Mouse (Mus musculus) kidney, postnatal 36 days (tissue): ENCODE measurements around the gene Evpl.

Experiments
- DNase-seq, 2 experiments: peaks; one replicate each; pipeline ENCODE4 v3.0.0; 2021 to 2022; ENCODE audit warnings: mixed read lengths in 2 of 2

Evpl gene

DNA sequence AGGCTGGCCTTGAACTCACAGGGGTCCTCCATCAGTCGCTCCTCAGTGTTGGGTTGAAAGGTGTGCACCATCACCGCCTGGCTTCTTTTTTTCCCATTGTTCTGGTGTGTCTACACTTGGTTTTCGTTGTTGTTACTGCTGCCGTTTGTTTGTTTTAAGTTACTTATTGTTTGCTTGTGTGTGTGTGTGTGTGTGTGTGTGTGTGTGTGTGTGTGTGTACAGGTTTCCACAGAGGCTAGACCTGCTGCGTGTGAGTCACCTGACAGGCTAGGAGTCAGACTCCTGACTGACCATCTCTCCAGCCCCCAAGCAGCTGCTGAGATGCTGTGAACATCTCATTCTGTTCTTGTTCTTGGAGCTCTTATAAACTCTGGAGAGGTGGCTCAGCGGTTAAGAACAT, 25.0 kb downstream of the Evpl start:
- no peak for DNase-seq

DNA sequence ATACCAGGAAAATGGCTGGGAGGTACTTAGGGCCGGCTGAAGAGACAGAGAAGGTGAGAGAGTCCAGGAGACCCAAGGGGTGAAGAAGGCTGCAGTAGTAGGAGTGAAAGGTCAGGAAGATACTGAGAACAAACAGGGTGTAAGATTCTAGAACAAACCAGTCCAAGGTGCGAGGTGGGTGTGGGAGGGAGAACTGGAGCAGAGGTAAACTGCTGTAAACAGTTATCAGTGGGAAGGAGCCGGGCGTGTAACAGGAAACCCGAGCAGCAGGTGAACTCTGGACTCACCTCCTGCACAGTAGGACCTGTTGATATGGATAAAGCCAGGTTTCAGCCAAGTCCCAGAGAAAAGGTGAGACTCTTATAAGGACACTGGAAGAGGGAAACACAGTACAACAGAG, 27.2 kb downstream of the Evpl start:
- DNase-seq = peak; percentile 62 to 85

DNA sequence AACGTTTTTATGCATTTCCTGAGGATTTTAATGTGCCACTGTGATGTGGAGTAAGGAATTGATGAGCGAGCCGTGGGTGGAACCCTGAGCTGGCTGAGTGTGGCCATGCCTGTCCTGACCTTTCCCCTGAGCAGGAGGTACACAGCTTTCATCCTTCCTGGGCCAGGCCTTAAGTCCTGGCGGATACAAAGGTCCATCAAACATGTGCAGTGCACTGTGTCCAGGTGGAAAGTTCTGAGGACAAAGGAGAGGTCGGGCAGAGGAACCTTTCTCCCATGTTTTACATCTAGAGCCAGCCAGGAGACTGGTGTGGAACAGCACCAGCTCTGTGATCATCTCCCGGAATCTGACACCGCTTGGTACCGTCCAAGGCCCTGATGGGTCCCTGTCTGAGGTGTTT, 28.6 kb downstream of the Evpl start:
- peak; percentile 71 to 86 for DNase-seq

- DNase-seq = no peak
Observed at GRCm38 (mm10) chr11:116208660-116209059, 29.2 kb downstream of the Evpl start.

GRCm38 (mm10) chr11:116206678-116207077, 31.2 kb downstream of the Evpl start:
- no peak for DNase-seq

DNA sequence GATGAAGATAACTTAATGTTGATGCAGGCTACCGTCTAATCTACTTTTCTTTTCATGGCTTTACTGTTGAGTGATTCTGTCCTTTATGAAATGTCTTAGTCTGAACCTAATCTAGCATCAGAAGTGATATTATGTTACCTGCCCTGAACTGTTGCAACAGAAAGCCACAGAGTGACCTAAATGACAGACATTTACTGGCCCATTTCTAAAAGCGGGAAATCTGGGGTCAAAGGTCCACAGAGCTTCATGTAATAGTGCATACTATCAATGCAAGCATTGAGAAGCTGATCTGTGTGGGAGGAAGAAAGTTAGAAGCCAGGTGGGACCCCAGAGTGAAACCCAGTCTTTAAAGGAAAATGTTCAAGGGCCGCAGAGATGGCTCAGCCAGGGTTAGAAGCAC, 34.7 kb downstream of the Evpl start:
- no peak for DNase-seq

DNA sequence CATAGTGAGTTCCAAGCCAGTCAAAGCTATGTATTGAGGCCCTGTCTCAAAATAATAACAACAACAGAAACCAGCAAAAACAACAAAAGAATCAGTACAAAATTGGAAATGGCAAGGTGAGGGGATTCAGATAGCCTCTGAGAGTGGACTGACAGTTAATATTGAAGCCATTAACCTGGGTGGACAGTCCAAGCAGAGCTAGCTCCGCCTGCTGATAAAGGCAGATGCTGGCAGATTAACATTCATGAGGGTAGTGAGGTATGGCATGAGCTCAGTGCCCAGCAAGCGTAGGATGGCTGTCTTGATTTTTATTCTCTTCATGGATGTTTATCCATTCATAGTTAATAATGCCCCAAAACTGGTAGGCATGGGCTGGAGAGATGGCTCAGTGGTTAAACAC, 36.7 kb downstream of the Evpl start:
- peak in 1 of 2 experiments; percentile 72 for DNase-seq

DNA sequence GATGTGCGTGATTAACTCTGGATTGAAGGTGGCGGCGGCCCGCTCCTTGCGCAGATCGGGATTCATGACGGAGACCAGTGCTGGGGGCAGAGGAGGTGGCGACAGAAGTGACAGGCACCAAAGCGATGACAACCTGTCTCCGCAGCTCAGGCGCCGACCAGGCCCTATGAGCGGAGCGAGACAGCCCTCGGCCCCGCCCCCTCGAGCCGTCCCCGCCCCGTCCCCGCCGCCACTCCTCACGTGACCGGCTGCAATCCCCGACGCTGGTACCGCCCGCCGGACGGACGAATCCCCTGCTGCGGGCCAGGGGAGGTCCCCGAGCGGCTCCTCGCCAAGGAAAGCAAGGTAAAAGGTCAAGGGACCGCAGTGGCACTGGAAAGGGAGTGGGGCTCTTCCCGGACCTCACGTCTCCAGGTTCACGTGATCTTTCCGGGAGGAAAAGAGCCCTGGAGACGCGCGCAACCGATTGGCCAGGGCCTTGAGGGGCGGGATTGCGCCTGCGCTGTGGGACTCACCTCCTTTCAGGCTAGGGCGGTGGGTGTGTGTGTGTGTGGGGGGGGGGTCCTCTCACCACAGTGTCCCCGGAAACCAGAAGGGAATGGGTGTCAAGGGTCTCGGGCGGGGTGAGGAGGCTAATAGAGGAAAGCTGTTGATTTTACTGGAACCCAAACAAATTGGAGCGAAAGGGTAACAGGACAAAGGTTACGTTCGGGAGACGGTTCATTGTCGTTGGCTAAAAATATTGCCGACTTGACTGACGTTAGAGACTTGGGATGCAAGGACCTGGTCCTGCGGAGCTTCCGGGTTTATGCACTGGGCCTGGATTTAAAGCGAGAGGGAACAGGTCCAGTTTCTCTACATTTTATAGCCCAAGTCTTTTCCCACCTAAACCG, 39.0 kb downstream of the Evpl start, which contains the start of the genes Ten1 and Acox1:
Gene Ten1, plus strand, starts transcription at position 217 of the 893 bp plus-strand sequence.
Gene Acox1, minus strand, starts transcription at position 407 of the 893 bp plus-strand sequence.
- DNase-seq = peak; percentile 98

GRCm38 (mm10) chr11:116198132-116198531, 39.7 kb downstream of the Evpl start:
- DNase-seq = no peak

DNA sequence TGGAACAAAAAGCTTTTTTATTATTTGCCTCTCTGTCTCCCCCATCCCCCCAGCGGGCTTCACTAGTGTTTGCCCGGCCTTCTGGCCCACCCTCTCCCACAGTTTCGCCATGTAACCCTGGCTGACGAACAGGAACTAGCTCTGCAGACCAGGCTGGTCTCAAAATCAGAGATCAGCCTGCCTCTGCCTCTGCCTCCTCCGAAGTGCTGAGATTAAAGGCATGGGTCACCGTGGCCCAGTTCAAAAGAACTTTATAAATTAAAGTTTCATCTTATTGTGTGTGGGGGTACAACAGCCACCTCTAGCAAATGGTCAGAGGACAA, 40.3 kb downstream of the Evpl start:
- no peak for DNase-seq

DNA sequence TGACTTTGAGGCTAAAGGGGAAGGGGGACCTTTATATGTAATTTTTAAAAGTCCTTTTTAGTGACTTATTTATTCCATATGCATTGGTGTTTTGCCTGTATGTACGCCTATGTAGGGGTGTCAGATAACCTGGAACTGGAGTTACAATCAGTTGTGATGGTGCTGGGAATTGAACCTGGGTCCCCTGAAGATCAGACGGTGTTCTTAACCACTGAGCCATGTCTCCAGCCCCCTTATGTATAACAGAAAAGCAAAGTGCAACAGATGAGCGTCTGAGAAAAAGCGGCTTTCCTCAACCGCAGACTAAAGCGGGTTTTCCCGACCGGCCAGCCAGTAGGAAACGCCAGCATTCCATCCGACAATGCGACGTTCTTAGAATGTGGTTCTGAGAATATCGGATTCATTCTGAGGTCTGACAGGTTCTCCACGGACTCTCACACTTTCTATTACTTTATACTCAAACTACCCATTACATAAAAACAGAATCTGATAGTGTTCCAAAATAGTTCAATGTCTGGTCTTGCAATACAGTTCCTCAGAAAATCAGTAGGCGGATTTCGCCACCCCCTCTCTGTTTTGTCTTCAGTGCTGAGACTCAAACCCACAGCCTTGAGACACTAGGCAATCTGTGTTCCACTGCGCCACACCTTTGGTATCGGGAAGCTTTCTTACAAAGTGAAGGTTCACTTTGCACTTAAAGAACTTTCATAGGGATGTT, 40.9 kb downstream of the Evpl start:
- DNase-seq = no peak

- DNase-seq = peak in 1 of 2 experiments; percentile 43
Observed at GRCm38 (mm10) chr11:116196336-116196735, 41.5 kb downstream of the Evpl start.

DNA sequence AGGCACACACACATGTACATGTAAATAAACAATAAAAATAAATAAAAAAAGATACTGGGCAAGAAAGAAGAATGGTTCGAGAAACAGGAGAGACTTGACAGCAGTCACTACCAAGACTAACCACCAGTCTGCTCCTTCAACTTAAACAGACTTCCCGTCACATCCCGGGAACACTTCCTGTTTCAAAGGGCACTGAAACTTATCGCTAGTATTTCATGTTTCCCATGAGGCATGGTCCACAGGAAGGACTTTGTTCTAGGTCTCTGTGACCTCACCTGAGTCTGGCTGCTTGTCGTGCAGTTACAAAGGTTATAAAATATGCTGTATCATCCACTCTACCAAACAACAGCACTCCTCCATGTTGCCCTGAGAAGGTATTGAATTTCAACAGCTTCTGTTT, 42.6 kb downstream of the Evpl start:
- peak; percentile 59 to 75 for DNase-seq

DNA sequence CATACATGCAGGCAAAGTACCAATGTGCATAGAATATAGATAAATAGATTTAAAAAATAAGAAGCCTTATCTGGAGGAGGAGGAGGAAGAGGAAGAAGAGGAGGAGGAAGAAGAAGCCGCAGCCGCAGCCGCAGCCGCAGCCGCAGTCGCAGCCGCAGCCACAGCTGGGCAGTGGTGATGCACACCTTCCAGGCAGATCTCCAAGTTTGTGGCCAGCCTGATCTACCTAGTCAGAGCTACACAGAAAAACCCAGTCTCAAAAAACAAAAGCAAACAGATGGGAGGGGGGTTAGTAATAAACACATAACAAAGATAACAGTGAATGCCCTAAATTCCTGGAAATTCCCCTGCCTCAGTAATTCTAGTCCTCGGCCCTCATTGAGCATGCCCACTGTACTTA, 43.3 kb downstream of the Evpl start:
- no peak for DNase-seq

DNA sequence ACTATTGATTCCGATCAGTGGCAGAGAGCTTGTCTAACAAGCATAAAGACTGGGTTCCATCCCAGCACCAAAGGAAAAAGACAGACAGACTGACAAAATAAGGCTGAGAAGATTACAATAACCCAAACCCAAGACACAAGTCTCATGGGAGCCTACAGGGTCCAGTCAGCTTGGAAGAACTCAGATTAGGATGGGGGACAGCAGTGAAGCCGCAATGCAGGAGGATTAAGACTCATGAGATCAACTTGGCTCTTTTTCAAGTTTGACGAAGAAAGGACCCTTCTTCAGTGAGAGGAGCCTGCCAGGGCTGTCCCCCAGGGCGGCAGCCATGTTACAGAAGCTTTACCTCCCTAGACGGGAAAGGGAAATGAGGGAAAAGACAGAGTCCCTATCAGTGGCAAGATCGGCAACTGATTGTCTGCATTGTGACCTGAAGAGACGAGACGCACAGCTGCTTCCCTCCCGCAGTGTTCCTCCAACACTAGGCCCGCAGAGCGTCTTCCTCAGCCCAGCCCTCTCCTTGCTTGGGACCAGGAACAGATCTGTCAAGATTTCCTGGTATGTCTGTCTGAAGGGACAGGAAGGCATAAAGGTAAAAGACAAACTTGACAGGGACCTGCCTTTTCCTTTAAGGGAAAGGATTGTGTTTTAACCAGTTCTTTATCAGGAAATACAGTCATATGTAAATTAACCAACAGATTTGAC, 50.5 kb downstream of the Evpl start:
- no peak for DNase-seq

DNA sequence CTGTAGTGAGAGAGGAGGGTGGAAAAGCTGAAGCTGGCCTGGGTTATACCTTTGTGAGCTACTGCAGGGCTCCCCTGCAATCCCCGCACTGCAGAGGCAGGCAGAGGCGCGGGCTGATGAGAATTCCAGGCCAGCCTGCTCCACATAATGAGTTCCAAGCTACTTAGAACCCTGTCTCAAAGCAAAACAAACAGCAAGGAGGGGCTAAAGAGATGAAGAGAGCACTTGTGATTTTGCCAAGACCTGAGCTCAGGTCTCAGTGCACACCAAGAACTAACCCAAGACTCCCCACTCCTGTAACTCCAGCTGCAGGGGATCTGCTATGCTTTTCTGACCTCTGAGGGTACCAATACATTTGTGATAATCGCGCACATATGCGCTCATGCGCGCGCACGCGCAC, 51.5 kb downstream of the Evpl start:
- DNase-seq = no peak

- DNase-seq = no peak
Observed at GRCm38 (mm10) chr11:116185836-116186235, 52.0 kb downstream of the Evpl start.

DNA sequence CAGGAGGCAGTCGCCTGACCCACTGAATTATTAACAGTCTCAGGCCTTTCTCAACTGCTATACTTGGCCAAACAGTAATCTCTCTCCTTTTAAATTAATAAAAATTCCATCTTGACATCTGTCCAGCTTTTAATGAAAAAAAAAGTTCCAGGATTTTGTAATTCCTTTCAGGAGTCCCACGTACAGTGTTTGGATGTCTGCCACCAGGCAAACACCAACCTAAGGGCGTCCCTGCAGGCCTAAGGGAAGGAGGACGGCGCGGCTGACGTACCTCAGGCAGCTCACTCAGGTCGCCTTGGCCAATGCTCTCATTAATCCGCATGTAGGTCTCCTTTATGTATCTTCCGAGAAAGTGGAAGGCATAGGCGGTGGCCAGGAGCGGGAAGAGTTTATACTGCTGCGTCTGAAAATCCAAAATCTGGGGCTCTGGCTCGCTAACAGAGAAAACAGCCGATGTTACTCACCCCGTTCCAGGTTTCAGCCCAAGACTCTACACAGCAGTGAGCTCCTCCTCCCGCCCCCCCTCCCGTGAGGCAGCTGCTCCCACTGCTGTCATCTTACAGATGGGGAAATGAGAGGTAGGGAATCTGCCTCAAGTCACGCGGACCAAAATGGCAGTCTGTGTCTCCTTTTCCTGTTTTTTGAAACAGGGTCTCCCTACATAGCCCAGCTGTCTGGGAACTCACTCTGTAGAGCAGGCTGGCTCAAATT, 59.3 kb downstream of the Evpl start:
- no peak for DNase-seq

DNA sequence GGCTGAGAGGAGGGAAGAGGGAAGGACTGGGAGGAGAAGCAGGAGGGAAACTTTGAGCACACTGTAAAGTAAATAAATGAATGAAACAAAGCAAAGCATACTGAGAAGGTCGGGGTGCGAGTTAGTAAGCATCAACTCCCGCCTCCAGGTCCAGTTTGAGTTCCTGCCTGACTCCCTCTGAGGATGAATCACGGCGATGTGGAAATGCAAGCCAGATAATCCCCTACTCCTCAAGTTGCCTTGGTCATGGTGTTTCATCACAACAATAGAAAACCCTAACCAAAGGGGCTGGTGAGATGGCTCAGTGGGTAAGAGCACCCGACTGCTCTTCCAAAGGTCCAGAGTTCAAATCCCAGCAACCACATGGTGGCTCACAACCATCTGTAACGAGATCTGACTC, 61.9 kb downstream of the Evpl start:
- DNase-seq = no peak

DNA sequence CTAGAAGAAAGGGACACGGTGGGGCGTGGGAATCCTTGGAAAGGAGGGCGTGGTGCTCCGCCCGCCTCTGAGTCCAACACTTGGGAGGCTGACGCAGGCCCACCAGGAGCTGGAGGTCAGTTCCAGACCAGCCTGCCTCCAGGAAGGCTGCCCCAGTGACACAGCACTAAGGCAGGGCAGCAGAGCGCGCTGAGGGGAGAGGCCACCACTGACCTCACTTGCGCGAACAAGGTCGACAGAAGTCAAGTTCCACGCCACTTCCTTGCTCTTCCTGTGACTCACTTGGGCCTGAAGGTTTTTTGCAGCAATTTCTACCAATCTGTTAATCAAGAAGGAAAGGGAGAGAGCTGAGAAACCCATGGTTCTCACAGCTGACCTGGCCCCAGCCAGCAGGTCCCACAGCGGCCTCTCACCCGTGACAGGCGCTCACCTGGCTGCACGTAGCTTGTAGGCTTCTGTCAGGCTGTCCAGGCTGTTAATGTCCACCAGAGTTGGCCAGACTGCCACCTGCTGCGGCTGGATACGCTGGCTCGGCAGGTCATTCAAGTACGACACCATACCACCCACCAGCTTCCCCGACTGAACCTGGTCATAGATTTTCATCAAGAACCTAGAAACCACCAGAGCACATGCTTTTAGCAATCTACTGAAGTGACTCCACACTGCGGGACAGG, 63.0 kb downstream of the Evpl start:
- peak; percentile 80 to 83 for DNase-seq

GRCm38 (mm10) chr11:116171959-116172358, 65.9 kb downstream of the Evpl start:
- peak; percentile 66 for DNase-seq
